Mouse (Mus musculus): ENCODE measurements around the gene Vil1. TPM values are rescaled to one million over a fixed set of nuclear protein-coding genes. Genes with fewer than 3 reads are reported as not detected.

Vil1 gene
- polyA plus RNA-seq, 1 experiment from 2014 or later, result 0.08 TPM

DNA sequence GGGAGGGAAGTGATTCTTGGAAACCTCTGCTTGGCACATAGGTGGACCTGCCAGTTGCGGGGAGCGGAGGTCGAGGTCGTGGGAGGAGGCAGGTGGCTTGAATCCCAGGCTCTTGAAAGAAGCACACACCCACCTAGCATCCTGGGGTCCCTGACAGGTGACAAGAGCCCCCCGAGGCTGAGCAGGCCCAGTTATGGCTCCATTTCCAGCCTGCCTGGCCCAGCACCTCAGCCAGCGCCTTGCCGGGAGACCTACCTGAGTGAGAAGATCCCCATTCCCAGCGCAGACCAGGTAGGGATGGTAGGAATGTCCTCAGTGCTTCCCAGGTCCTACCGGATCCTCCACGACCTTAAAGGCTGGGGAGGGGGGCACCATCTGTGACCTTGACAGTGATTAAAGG lies 33.6 kb upstream of the Vil1 start:
- no peak for ATAC-seq (ENCODE audit: insufficient number of reproducible peaks, low FRiP score, low TSS enrichment, low read depth)
- 77% methylated on average over 10 of the region's 10 CpGs for WGBS
- Histone ChIP-seq H3K9me3 (replicated peaks) (no peaks in the 10 kb centered on the region), H3K4me3 (replicated peaks) (no peak overlapping the region), H3K9ac (no peak overlapping the region), H3K4me2 (replicated peaks) (no peak overlapping the region), H3K27ac (replicated peaks) (no peak overlapping the region), H3K4me1 (no peaks in the 10 kb centered on the region), H3K27me3 (no peaks in the 10 kb centered on the region), H3K36me3 (no peaks in the 10 kb centered on the region)

- H3K9ac ChIP-seq, result no peak overlapping the region
- no peak overlapping the region for H3K4me3 ChIP-seq (replicated peaks)
- H3K9me3 ChIP-seq (replicated peaks), result no peaks in the 10 kb centered on the region
- H3K4me1 ChIP-seq, result no peaks in the 10 kb centered on the region
- no peak for ATAC-seq (ENCODE audit: insufficient number of reproducible peaks, low FRiP score, low TSS enrichment, low read depth)
- no peaks in the 10 kb centered on the region for H3K36me3 ChIP-seq
- H3K27me3 ChIP-seq, result no peaks in the 10 kb centered on the region
- H3K27ac ChIP-seq (replicated peaks), result no peak overlapping the region
- H3K4me2 ChIP-seq (replicated peaks), result no peak overlapping the region
- 73% methylated on average over 4 of the region's 4 CpGs for WGBS
Measured at GRCm38 (mm10) chr1:74376396-74376795, 32.8 kb upstream of the Vil1 start.

DNA sequence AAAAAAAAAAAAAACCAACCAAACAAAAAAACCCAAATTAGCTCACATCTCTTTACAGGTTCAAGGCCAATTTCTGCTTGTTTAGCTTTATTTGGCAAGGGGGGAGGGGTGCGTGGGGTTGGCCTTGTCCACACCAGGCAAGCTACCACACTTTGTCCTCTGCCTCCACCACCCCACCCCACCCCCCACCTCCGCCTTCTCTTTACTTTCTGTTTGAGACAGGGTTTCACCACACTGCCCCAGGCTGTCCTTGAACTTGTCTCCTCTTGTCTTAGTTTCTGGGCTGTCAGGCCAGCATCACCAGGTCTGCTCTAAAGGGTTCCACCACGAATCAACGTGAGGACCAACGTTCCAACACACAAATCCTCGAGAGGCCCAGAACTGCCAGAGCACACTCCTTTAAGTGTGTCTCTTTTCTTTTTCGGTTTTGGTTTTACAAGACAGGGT lies 30.1 kb upstream of the Vil1 start:
- 59% methylated on average over 7 of the region's 7 CpGs for WGBS
- Histone ChIP-seq H3K4me1 (no peaks in the 10 kb centered on the region), H3K4me3 (replicated peaks) (no peak overlapping the region), H3K4me2 (replicated peaks) (no peak overlapping the region), H3K9me3 (replicated peaks) (no peaks in the 10 kb centered on the region), H3K27me3 (no peaks in the 10 kb centered on the region), H3K27ac (replicated peaks) (no peak overlapping the region), H3K9ac (no peak overlapping the region), H3K36me3 (no peaks in the 10 kb centered on the region)
- no peak for ATAC-seq (ENCODE audit: insufficient number of reproducible peaks, low FRiP score, low TSS enrichment, low read depth)

- no peak overlapping the region for H3K4me3 ChIP-seq (replicated peaks)
- H3K36me3 ChIP-seq, result no peaks in the 10 kb centered on the region
- H3K4me1 ChIP-seq, result no peaks in the 10 kb centered on the region
- no peak overlapping the region for H3K27ac ChIP-seq (replicated peaks)
- no peak for ATAC-seq (ENCODE audit: insufficient number of reproducible peaks, low FRiP score, low TSS enrichment, low read depth)
- no peak overlapping the region for H3K4me2 ChIP-seq (replicated peaks)
- H3K27me3 ChIP-seq, result no peaks in the 10 kb centered on the region
- 86% methylated on average over 5 of the region's 5 CpGs for WGBS
- H3K9me3 ChIP-seq (replicated peaks), result no peaks in the 10 kb centered on the region
- H3K9ac ChIP-seq, result no peak overlapping the region
Measured at GRCm38 (mm10) chr1:74380484-74380883, 28.7 kb upstream of the Vil1 start.

DNA sequence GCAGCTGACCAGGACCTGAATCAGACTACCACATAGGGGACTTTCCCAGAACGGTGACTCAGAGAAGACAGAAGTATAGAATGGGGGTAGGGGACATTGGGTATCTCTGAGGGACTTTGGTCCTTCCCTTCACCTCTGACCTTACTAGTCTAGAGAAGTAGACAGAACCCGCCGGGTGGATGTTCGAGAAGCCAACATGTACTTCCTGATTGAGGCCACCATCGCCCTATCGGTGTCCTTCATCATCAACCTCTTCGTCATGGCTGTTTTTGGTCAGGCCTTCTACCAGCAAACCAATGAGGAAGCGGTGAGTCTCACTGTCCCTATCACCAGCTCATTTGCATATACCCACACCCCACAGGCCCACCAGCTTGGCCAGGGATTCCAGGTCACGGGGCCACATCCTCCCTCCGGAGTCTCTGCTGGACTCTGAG lies 27.6 kb upstream of the Vil1 start:
- Histone ChIP-seq H3K4me1 (0 out of 2 replicates have a peak, but pooled peaks cover 3% of the 10 kb centered on the region), H3K36me3 (no peaks in the 10 kb centered on the region), H3K27ac (replicated peaks) (no peak overlapping the region), H3K9ac (no peak overlapping the region), H3K27me3 (no peaks in the 10 kb centered on the region), H3K4me2 (replicated peaks) (no peak overlapping the region), H3K9me3 (replicated peaks) (no peaks in the 10 kb centered on the region), H3K4me3 (replicated peaks) (no peak overlapping the region)
- no peak for ATAC-seq (ENCODE audit: insufficient number of reproducible peaks, low FRiP score, low TSS enrichment, low read depth)
- 89% methylated on average over 10 of the region's 10 CpGs for WGBS

GRCm38 (mm10) chr1:74383385-74383784 lies 25.8 kb upstream of the Vil1 start:
- Histone ChIP-seq H3K36me3 (no peaks in the 10 kb centered on the region), H3K4me2 (replicated peaks) (no peak overlapping the region), H3K9ac (no peak overlapping the region), H3K4me3 (replicated peaks) (no peak overlapping the region), H3K27me3 (no peaks in the 10 kb centered on the region), H3K9me3 (replicated peaks) (no peaks in the 10 kb centered on the region), H3K27ac (replicated peaks) (no peak overlapping the region), H3K4me1 (peaks cover 16% of the 10 kb centered on the region)
- 86% methylated on average over 13 of the region's 13 CpGs for WGBS
- no peak for ATAC-seq (ENCODE audit: insufficient number of reproducible peaks, low FRiP score, low TSS enrichment, low read depth)

DNA sequence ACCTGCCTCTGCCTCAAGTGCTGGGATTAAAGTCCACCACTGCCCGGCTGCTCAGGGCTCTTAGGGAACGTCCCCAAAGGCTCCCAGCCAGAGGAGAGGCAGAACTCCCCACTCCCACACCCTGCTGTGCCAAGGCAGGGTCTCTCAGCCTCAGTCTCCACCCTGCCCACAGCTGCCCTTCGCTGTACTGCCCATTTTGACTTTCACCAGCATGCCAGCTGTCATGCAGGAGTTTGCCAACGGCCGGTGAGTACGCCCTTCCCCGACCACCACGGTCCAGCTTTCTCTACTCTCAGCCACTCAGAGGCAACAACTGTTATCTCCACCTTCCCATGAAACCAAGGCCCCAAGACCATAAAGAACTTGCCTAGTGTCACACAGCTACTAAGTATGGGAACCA lies 24.7 kb upstream of the Vil1 start:
- Histone ChIP-seq H3K9ac (no peak overlapping the region), H3K27ac (replicated peaks) (no peak overlapping the region), H3K9me3 (replicated peaks) (no peaks in the 10 kb centered on the region), H3K36me3 (no peaks in the 10 kb centered on the region), H3K4me3 (replicated peaks) (no peak overlapping the region), H3K27me3 (no peaks in the 10 kb centered on the region), H3K4me1 (peaks cover 24% of the 10 kb centered on the region), H3K4me2 (replicated peaks) (no peak overlapping the region)
- no peak for ATAC-seq (ENCODE audit: insufficient number of reproducible peaks, low FRiP score, low TSS enrichment, low read depth)
- WGBS, result 78% methylated on average over 8 of the region's 8 CpGs

DNA sequence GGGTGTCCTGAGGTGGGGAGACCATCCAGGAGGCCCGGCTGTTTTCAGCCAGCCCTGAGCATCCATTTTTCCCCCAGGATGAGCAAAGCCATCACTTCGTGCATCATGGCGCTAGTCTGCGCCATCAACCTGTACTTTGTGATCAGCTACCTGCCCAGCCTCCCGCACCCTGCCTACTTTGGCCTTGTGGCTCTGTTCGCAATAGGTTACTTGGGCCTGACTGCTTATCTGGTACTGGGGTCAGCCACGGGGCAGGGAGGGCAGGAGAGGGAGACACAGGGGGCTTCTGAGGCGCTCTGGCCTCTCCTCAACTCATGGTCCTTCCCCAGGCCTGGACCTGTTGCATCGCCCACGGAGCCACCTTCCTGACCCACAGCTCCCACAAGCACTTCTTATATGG lies 24.1 kb upstream of the Vil1 start:
- no peak overlapping the region for H3K4me2 ChIP-seq (replicated peaks)
- H3K27me3 ChIP-seq, result no peaks in the 10 kb centered on the region
- H3K4me3 ChIP-seq (replicated peaks), result no peak overlapping the region
- H3K4me1 ChIP-seq, result peaks cover 30% of the 10 kb centered on the region
- 94% methylated on average over 10 of the region's 10 CpGs for WGBS
- no peak overlapping the region for H3K27ac ChIP-seq (replicated peaks)
- H3K9ac ChIP-seq, result no peak overlapping the region
- ATAC-seq (ENCODE audit: insufficient number of reproducible peaks, low FRiP score, low TSS enrichment, low read depth), result no peak
- no peaks in the 10 kb centered on the region for H3K36me3 ChIP-seq
- H3K9me3 ChIP-seq (replicated peaks), result no peaks in the 10 kb centered on the region

GRCm38 (mm10) chr1:74385531-74385930 lies 23.6 kb upstream of the Vil1 start:
- no peak overlapping the region for H3K27ac ChIP-seq (replicated peaks)
- H3K4me2 ChIP-seq (replicated peaks), result no peak overlapping the region
- whole genome bisulfite sequencing, result 86% methylated on average over 8 of the region's 8 CpGs

GRCm38 (mm10) chr1:74386363-74386713 lies 22.8 kb upstream of the Vil1 start:
- WGBS, result 45% methylated on average over 7 of the region's 10 CpGs
- H3K27ac ChIP-seq (replicated peaks), result peak overlapping the region; percentile 99
- peak overlapping the region; percentile 62 for H3K9ac ChIP-seq
- ATAC-seq (ENCODE audit: insufficient number of reproducible peaks, low FRiP score, low TSS enrichment, low read depth), result no peak
- H3K4me1 ChIP-seq, result peaks cover 39% of the 10 kb centered on the region
- no peaks in the 10 kb centered on the region for H3K36me3 ChIP-seq
- H3K27me3 ChIP-seq, result no peaks in the 10 kb centered on the region
- no peaks in the 10 kb centered on the region for H3K9me3 ChIP-seq (replicated peaks)
- peak overlapping the region; percentile 69 for H3K4me2 ChIP-seq (replicated peaks)
- H3K4me3 ChIP-seq (replicated peaks), result peak overlapping the region; percentile 59

More at GRCm38 (mm10) chr1:74385531-74385930, 23.6 kb upstream of the Vil1 start:
- H3K9me3 ChIP-seq (replicated peaks), result no peaks in the 10 kb centered on the region
- H3K36me3 ChIP-seq, result no peaks in the 10 kb centered on the region
- H3K4me1 ChIP-seq, result peaks cover 34% of the 10 kb centered on the region
- H3K27me3 ChIP-seq, result no peaks in the 10 kb centered on the region
- no peak overlapping the region for H3K9ac ChIP-seq
- no peak for ATAC-seq (ENCODE audit: insufficient number of reproducible peaks, low FRiP score, low TSS enrichment, low read depth)
- no peak overlapping the region for H3K4me3 ChIP-seq (replicated peaks)

GRCm38 (mm10) chr1:74386714-74387385 lies 22.3 kb upstream of the Vil1 start:
- peak overlapping the region; percentile 99 for H3K27ac ChIP-seq (replicated peaks)
- no peaks in the 10 kb centered on the region for H3K36me3 ChIP-seq
- H3K4me1 ChIP-seq, result peaks cover 39% of the 10 kb centered on the region
- H3K9me3 ChIP-seq (replicated peaks), result no peaks in the 10 kb centered on the region
- H3K4me3 ChIP-seq (replicated peaks), result peak overlapping the region; percentile 59
- peak overlapping the region; percentile 69 for H3K4me2 ChIP-seq (replicated peaks)
- under 1% methylated on average over 26 of the region's 26 CpGs for WGBS
- no peaks in the 10 kb centered on the region for H3K27me3 ChIP-seq
- H3K9ac ChIP-seq, result peak overlapping the region; percentile 62
- peak; percentile 87 for ATAC-seq (ENCODE audit: insufficient number of reproducible peaks, low FRiP score, low TSS enrichment, low read depth)

GRCm38 (mm10) chr1:74387386-74387988 lies 21.7 kb upstream of the Vil1 start:
- no peaks in the 10 kb centered on the region for H3K9me3 ChIP-seq (replicated peaks)
- peak overlapping the region; percentile 59 for H3K4me3 ChIP-seq (replicated peaks)
- peak overlapping the region; percentile 69 for H3K4me2 ChIP-seq (replicated peaks)
- WGBS, result 46% methylated on average over 15 of the region's 15 CpGs
- H3K36me3 ChIP-seq, result no peaks in the 10 kb centered on the region
- no peaks in the 10 kb centered on the region for H3K27me3 ChIP-seq
- no peak for ATAC-seq (ENCODE audit: insufficient number of reproducible peaks, low FRiP score, low TSS enrichment, low read depth)
- peak overlapping the region; percentile 62; the same call in 1 of the 2 replicates for H3K9ac ChIP-seq
- peaks cover 41% of the 10 kb centered on the region for H3K4me1 ChIP-seq
- H3K27ac ChIP-seq (replicated peaks), result peak overlapping the region; percentile 99
